Mouse (Mus musculus) midbrain, embryonic 10.5 days (tissue): ENCODE measurements around the gene Asz1. TPM values are rescaled to one million over a fixed set of nuclear protein-coding genes. Genes with fewer than 3 reads are reported as not detected.

Experiments used
- DNase-seq: peaks from one replicate; pipeline ENCODE4 v3.0.0-alpha.2; 2017; ENCODE audit warnings: low spot score
- H3K27ac ChIP-seq: fragments of 300-500 bp; sonication (generic); replicated peaks from 2 replicates; pipeline ENCODE4 v1.5.1; 2016; ENCODE audit warnings: mild to moderate bottlenecking
- H3K27me3 ChIP-seq: fragments of 300-500 bp; sonication (generic); 2 replicates; pipeline ENCODE4 v1.6.1; 2016; ENCODE audit warnings: low read depth, mild to moderate bottlenecking; ENCODE audit not compliant: poor library complexity, severe bottlenecking
- H3K36me3 ChIP-seq: fragments of 300-500 bp; sonication (generic); 2 replicates; pipeline ENCODE4 v1.6.1; 2016; ENCODE audit warnings: mild to moderate bottlenecking, moderate library complexity
- H3K4me1 ChIP-seq: fragments of 300-500 bp; sonication (generic); 2 replicates; pipeline ENCODE4 v1.6.1; 2016
- H3K4me3 ChIP-seq: fragments of 300-500 bp; sonication (generic); 2 replicates; pipeline ENCODE4 v1.5.1; 2016; ENCODE audit warnings: mild to moderate bottlenecking, moderate library complexity
- H3K9me3 ChIP-seq: fragments of 300-500 bp; sonication (generic); replicated peaks from 2 replicates; pipeline ENCODE4 v1.6.1; 2016; ENCODE audit warnings: mild to moderate bottlenecking
- WGBS: fragments of 180-500 bp; shearing (Covaris S2); methylation state at CpG from one replicate; pipeline ENCODE4 v1.1.7; 2016; 5-methylcytosine and 5-hydroxymethylcytosine counted together
- polyA plus RNA-seq: library from polyadenylated mRNA; unstranded; fragments of >200 nt; fragmentation: Nextera tagmentation; extraction: Ambion mirVana; gene quantifications from 2 replicates; pipeline ENCODE4 v1.2.1, GENCODE M21; 2016

The Asz1 gene
- polyA plus RNA-seq, 1 experiment from 2014 or later: not detected

DNA sequence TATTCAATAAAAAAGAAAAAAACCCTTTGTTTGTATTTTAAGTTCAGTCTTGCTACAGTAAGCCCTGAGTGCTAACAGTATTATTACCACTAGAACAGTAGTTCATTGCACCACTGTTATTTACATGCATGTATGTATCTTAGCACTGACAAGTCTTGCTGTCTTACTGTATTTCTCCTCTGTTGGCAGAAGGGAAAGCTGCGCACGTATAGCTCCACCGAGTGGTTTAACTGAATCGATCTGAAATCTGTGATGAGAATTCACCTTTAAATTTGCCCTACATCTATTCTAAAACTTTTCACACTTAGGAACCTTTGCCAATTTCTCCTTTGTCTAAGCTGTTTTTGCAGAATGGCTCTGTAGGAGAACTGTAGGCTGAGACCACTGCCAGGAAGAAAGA lies 64.6 kb downstream of the Asz1 start:
- Histone ChIP-seq H3K36me3 (no peaks in the 10 kb centered on the region), H3K27me3 (no peaks in the 10 kb centered on the region), H3K27ac (no peak overlapping the region), H3K4me3 (no peak overlapping the region), H3K4me1 (no peaks in the 10 kb centered on the region), H3K9me3 (no peaks in the 10 kb centered on the region)
- 88% methylated on average over 4 of the region's 4 CpGs for WGBS
- DNase-seq: no peak

DNA sequence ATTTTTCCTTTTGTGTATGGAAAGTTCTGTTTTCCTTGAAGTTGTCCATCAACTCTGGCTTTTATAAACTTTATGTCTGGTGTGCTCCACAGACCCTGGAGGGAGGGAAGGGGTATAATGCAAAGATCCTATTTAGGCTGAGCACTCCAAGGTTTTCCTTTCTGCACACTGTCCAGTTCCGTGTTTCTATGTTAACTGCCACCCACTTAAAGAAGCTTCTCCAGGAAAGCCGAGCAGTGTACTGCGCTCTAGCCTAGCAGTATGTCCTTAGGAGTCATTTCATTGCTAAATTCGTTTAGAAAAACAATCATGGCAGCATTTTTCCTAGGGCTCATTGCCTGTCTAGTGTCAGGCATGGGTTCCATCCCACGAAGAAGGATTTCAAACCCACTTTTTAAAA lies 65.7 kb downstream of the Asz1 start:
- Histone ChIP-seq H3K4me1 (no peaks in the 10 kb centered on the region), H3K9me3 (no peaks in the 10 kb centered on the region), H3K27ac (no peak overlapping the region), H3K36me3 (no peaks in the 10 kb centered on the region), H3K4me3 (no peak overlapping the region), H3K27me3 (no peaks in the 10 kb centered on the region)
- DNase-seq: no peak
- WGBS: 82% methylated on average over 5 of the region's 5 CpGs

GRCm38 (mm10) chr6:18032271-18032670 lies 76.6 kb downstream of the Asz1 start:
- Histone ChIP-seq H3K4me3 (peak overlapping the region; percentile 64), H3K9me3 (no peaks in the 10 kb centered on the region), H3K36me3 (no peaks in the 10 kb centered on the region), H3K27ac (no peak overlapping the region), H3K27me3 (peaks cover 59% of the 10 kb centered on the region), H3K4me1 (peaks cover 30% of the 10 kb centered on the region)
- 21% methylated on average over 6 of the region's 6 CpGs for WGBS
- DNase-seq: no peak

DNA sequence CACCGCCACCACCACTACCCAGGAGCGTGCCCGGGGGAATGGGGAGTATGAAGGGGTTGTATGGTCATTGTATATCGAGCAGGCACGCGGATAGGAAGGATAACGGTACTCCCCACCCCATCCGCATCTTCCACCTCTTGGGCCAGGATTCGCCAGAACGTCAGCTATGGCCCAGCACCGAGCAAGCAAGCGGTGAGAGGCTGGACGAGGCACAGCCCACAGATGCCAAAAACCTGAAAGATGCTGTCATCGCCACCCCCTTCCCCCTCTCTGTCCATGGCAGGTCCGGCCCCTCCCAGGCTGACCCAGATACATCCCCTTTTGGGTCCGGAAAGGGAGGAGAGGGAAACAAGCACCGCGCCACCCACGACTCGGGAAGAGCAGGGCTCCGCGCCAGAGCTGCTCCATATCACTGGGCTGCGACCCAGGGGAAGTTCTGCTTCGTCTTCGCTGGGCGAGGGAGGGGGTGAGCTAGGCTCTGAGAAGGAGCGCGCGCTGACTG lies 77.3 kb downstream of the Asz1 start:
- DNase-seq: peak; percentile 37
- no peaks in the 10 kb centered on the region for H3K9me3 ChIP-seq
- H3K27me3 ChIP-seq: peaks cover 59% of the 10 kb centered on the region
- 1% methylated on average over 29 of the region's 29 CpGs for WGBS
- H3K36me3 ChIP-seq: no peaks in the 10 kb centered on the region
- H3K27ac ChIP-seq: no peak overlapping the region
- peak overlapping the region; percentile 64 for H3K4me3 ChIP-seq
- peaks cover 30% of the 10 kb centered on the region for H3K4me1 ChIP-seq

DNA sequence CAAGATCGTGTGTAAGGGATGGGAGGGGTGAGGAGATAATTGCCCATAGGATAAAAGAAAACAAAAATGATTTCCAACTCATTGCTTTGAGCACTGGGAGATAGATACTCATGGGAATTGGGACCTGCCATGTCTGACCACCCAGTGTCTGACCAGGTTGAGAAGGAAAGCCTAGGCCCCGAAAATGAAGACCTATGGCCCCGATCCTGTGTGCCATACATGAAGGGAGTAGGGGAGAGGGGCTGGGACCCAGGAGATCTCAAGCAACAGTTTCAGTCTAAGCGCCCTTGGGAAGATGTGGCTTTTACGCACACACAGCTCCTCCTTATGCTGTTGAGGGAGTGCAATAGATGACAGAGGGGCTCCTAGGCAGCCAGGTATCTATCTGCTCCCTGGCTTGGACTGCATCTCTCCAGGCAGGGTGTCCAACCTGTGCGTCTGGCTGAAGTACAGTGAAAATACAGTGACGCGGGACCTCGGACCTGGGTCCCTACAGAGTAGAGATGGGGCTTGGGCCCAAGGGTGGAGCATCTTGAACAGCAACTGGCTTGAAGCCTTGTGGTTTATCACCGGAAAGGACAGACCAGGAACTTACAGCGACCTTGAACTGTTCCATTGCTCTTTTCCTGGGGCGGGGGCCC lies 77.9 kb downstream of the Asz1 start:
- no peaks in the 10 kb centered on the region for H3K9me3 ChIP-seq
- no peaks in the 10 kb centered on the region for H3K36me3 ChIP-seq
- no peak overlapping the region for H3K27ac ChIP-seq
- peak overlapping the region; percentile 64 for H3K4me3 ChIP-seq
- H3K27me3 ChIP-seq: peaks cover 59% of the 10 kb centered on the region
- peaks cover 30% of the 10 kb centered on the region for H3K4me1 ChIP-seq
- DNase-seq: peak; percentile 25
- 7% methylated on average over 12 of the region's 12 CpGs for WGBS

DNA sequence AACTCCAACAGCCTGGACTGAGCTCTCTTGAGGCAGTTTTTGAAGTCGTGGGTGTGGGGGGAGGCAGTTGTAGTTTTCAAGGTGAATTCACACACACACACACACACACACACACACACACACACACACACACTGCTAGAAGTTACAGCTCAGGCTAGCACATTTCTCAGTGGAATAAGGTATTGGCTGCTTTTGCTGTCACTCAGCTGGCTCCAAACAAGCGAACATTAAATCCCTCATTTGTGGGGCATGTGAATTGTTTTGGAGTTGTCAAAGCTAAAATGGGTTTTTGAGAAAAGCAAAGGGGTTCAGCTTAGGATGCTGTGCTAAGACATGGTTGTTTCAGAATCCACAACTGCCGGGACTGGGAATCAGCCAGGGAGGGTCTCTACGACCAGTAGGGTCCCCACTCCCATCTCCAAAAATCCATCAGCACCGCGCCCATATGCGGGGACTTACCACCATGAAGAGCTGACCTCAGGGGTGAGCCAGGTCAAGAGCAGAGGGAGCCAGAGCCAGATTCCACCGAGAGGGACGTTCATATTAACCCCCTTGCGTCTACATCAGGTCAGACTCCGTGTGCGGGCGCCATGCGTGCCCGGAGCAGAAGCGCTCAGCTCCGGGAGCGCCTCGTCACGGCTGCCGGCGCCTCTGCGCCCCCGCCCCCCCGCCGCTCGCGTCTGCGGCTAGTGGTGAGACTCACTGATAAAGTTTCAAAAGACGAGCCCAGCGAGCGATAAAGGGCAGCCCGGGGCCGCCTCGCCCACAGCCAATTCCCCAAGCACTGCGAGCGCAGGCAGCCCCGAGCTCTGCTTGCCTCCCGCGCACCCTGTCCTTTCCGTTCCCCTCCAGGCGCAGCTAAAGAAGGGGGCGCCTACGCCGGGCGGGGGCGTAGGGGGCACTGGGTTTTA lies 78.9 kb downstream of the Asz1 start, which contains the start of gene Wnt2:
Gene Wnt2 (minus strand): TSS at position 840 of the 911 bp plus-strand sequence.
- peak; percentile 56 for DNase-seq
- peak within 1 kb of the TSS; percentile 64 for H3K4me3 ChIP-seq
- WGBS: under 1% methylated on average over 45 of the region's 47 CpGs
- H3K27ac ChIP-seq: no peak within 1 kb of the TSS
- no peaks in the 10 kb centered on the region for H3K36me3 ChIP-seq
- H3K4me1 ChIP-seq: peaks cover 30% of the 10 kb centered on the region
- H3K27me3 ChIP-seq: peaks cover 59% of the 10 kb centered on the region
- H3K9me3 ChIP-seq: no peaks in the 10 kb centered on the region

GRCm38 (mm10) chr6:18024133-18024794 lies 84.6 kb downstream of the Asz1 start:
- Histone ChIP-seq H3K9me3 (no peaks in the 10 kb centered on the region), H3K27ac (no peak overlapping the region), H3K36me3 (no peaks in the 10 kb centered on the region), H3K4me1 (no peaks in the 10 kb centered on the region), H3K27me3 (peaks cover 17% of the 10 kb centered on the region), H3K4me3 (no peak overlapping the region)
- WGBS: 90% methylated on average over 8 of the region's 8 CpGs
- no peak for DNase-seq

GRCm38 (mm10) chr6:18013346-18013745 lies 95.5 kb downstream of the Asz1 start:
- no peak overlapping the region for H3K4me3 ChIP-seq
- no peak for DNase-seq
- H3K27ac ChIP-seq: no peak overlapping the region
- H3K4me1 ChIP-seq: no peaks in the 10 kb centered on the region
- H3K27me3 ChIP-seq: no peaks in the 10 kb centered on the region
- H3K9me3 ChIP-seq: no peaks in the 10 kb centered on the region
- H3K36me3 ChIP-seq: no peaks in the 10 kb centered on the region
- WGBS: 78% methylated on average over 7 of the region's 7 CpGs

GRCm38 (mm10) chr6:18007356-18007755 lies 101.5 kb downstream of the Asz1 start:
- Histone ChIP-seq H3K36me3 (no peaks in the 10 kb centered on the region), H3K27ac (no peak overlapping the region), H3K9me3 (no peaks in the 10 kb centered on the region), H3K4me1 (no peaks in the 10 kb centered on the region), H3K27me3 (no peaks in the 10 kb centered on the region), H3K4me3 (no peak overlapping the region)
- no peak for DNase-seq
- 88% methylated on average over 3 of the region's 3 CpGs for WGBS

DNA sequence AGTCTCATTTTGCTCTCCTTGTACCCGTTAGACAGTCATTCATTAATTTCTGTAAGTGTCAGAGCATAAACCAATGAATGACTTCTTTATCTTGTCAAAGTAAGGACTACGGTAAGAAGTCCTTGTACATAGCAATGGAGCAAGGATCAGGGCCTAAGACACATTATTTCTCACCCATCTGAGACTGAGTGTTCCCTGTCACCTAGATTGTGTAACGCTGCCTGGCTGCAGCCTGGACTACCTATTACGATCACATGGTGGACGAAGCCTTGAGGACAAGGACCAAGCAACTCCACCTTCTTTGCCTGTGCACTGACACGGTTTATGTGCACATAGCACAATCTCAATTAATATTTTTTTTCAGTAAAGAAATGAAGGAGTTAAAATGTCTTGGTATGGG lies 106.8 kb downstream of the Asz1 start:
- Histone ChIP-seq H3K9me3 (no peaks in the 10 kb centered on the region), H3K27ac (no peak overlapping the region), H3K36me3 (no peaks in the 10 kb centered on the region), H3K27me3 (no peaks in the 10 kb centered on the region), H3K4me1 (no peaks in the 10 kb centered on the region), H3K4me3 (no peak overlapping the region)
- 88% methylated on average over 6 of the region's 6 CpGs for WGBS
- DNase-seq: no peak
